Mouse (Mus musculus) embryonic fibroblast, embryonic 13.5 days (primary cell): ENCODE measurements around the gene Tbata. TPM values are rescaled to one million over a fixed set of nuclear protein-coding genes. Genes with fewer than 3 reads are reported as not detected.

ENCODE experiments used
- H3K27ac ChIP-seq: 2 replicates; pipeline ENCODE4 v1.5.1; 2012; ENCODE audit warnings: low read length, control low read depth, inconsistent platforms; ENCODE audit not compliant: insufficient read depth
- H3K4me1 ChIP-seq: 2 replicates; pipeline ENCODE4 v1.6.1; 2011; ENCODE audit warnings: low read length; ENCODE audit not compliant: control insufficient read depth, insufficient read depth
- H3K4me3 ChIP-seq: 2 replicates; pipeline ENCODE4 v1.5.1; 2011; ENCODE audit warnings: mild to moderate bottlenecking, control low read depth, low read length; ENCODE audit not compliant: insufficient read depth
- CTCF ChIP-seq: IDR thresholded peaks from 2 replicates; pipeline ENCODE4 v1.5.1; 2011; ENCODE audit warnings: mild to moderate bottlenecking, control low read depth, low read length, moderate library complexity, borderline replicate concordance; ENCODE audit not compliant: insufficient read depth
- POLR2A ChIP-seq: IDR thresholded peaks from 2 replicates; pipeline ENCODE4 v1.6.1; 2011; ENCODE audit warnings: low read depth, mild to moderate bottlenecking, control low read depth, low read length, moderate library complexity
- polyA plus RNA-seq: library from polyadenylated mRNA; stranded (reverse); fragments of >200 nt; gene quantifications from 2 replicates; pipeline ENCODE4 v1.2.4, GENCODE M21; 2011; ENCODE audit warnings: low read depth; ENCODE audit not compliant: missing spikeins, insufficient read length

Gene Tbata
- polyA plus RNA-seq, 1 experiment, result not detected

- TF ChIP-seq POLR2A (no peak), CTCF (no peak)
- H3K27ac ChIP-seq, result no peak overlapping the region
Measured at GRCm38 (mm10) chr10:61179927-61180326, 8.2 kb downstream of the Tbata start.

DNA sequence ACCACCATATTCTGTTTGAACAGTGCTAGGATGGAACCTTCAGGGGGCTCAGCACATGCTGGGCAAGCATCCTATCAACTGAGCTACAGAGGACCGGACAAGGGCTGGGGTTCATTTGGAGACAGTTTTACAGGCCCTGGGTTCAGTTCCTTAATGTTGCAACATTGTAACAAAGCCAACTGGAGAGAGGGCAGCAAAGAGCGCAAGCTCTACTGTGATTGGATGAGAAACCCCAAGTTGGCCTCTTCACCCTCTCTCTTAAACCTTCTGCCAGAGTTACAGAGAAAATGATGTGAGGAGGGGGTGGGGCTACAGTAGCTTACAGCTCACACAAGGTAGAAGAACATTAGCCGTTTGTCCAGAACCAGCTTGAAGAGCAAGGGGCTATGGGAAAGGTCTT, 15.2 kb downstream of the Tbata start:
- Histone ChIP-seq H3K27ac (no peak overlapping the region), H3K4me1 (no peaks in the 10 kb centered on the region), H3K4me3 (no peak overlapping the region)
- TF ChIP-seq CTCF (no peak), POLR2A (no peak)

More at GRCm38 (mm10) chr10:61179927-61180326, 8.2 kb downstream of the Tbata start:
- H3K4me3 ChIP-seq, result no peak overlapping the region
- no peaks in the 10 kb centered on the region for H3K4me1 ChIP-seq

GRCm38 (mm10) chr10:61188010-61188409, 16.3 kb downstream of the Tbata start:
- Histone ChIP-seq H3K4me3 (no peak overlapping the region), H3K27ac (no peak overlapping the region), H3K4me1 (no peaks in the 10 kb centered on the region)
- TF ChIP-seq POLR2A, result no peak
- TF ChIP-seq CTCF, result no peak

DNA sequence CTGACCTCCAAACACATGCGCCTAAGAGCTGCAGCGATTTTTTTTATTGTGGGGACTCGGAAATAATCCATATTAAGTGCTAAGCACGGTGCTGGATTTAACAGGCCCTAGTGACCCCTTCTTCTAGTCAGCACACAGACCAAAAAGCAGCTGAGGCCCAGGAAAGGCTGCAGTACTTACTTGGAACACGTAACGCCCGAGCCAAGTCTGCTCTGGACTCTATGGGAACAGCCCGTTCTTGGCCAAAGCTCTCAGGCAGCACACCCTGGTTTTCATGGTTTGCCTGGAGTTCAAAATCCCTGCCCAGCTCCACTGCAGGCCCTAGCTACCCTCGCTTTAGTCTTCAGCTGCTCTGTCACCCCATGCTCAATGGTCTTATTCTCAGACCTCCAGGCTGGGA, 22.9 kb downstream of the Tbata start:
- no peak overlapping the region for H3K4me3 ChIP-seq
- no peak overlapping the region for H3K27ac ChIP-seq
- H3K4me1 ChIP-seq, result no peaks in the 10 kb centered on the region
- TF ChIP-seq CTCF, result no peak
- no peak for TF ChIP-seq POLR2A

DNA sequence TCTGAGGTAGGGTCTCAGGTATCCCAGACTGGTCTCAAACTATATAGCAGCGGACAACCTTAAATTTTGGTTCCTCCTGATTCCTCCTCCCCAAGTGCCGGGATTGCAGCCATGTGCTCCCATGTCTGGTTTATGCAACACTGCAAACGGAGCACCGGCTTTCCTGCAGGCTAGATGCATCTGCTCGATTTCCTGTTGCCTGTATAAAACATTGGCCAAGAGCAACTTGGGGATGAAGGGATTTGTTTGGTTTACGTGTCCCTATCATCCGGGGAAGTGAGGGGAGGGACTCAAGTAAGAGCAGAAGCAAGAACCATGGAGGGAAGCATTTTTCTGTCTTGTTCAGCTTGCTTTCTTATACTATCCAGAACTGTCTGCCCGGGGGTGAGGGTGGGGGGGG, 23.5 kb downstream of the Tbata start:
- TF ChIP-seq CTCF, result no peak
- TF ChIP-seq POLR2A, result no peak
- H3K4me1 ChIP-seq, result no peaks in the 10 kb centered on the region
- no peak overlapping the region for H3K27ac ChIP-seq
- H3K4me3 ChIP-seq, result no peak overlapping the region

GRCm38 (mm10) chr10:61195718-61196291, 24.1 kb downstream of the Tbata start:
- H3K4me1 ChIP-seq, result no peaks in the 10 kb centered on the region
- no peak overlapping the region for H3K4me3 ChIP-seq
- no peak for TF ChIP-seq POLR2A
- no peak for TF ChIP-seq CTCF
- no peak overlapping the region for H3K27ac ChIP-seq

DNA sequence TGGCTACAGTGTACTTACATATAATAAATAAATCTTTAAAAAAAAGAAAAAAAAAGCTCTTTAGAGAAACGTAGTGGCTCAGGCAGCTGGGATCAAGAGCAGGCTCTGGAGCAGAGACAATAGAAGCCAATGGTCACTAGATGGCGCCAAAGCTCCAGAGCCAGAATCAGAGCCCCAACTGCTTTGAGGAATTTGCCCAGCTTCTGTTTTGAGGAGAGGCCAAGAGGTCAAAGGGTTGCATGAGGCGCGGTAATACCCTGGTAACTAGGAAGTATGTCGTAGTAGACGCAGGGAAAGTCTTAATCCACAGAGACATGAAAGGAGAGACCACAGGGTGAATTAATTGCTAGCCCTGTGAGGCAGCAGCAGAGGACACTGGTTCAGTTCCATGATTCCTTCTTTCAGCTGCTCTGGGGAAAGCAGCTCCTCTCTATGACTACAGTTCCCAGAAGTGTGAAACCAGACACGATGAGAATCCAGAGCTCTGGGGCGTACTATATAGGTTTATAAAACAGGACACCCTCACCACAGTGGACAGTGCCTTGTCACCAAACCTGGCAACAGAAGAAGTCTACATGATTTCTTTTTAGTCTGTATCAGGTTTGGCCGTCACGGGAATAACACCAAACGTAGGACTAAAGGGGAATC, 27.9 kb downstream of the Tbata start:
- no peaks in the 10 kb centered on the region for H3K4me1 ChIP-seq
- no peak overlapping the region for H3K4me3 ChIP-seq
- TF ChIP-seq POLR2A, result no peak
- peak; percentile 60; the same call in 1 of the 2 replicates for TF ChIP-seq CTCF
- no peak overlapping the region for H3K27ac ChIP-seq

GRCm38 (mm10) chr10:61200232-61200820, 28.6 kb downstream of the Tbata start:
- no peak overlapping the region for H3K27ac ChIP-seq
- H3K4me1 ChIP-seq, result no peaks in the 10 kb centered on the region
- H3K4me3 ChIP-seq, result no peak overlapping the region
- TF ChIP-seq CTCF (no peak), POLR2A (no peak)

- TF ChIP-seq POLR2A, result no peak
- H3K4me3 ChIP-seq, result no peak overlapping the region
- no peak overlapping the region for H3K27ac ChIP-seq
Measured at GRCm38 (mm10) chr10:61200998-61201397, 29.2 kb downstream of the Tbata start.

GRCm38 (mm10) chr10:61201596-61202318, 30.0 kb downstream of the Tbata start:
- no peak overlapping the region for H3K27ac ChIP-seq
- H3K4me1 ChIP-seq, result no peaks in the 10 kb centered on the region
- TF ChIP-seq CTCF, result no peak
- TF ChIP-seq POLR2A, result no peak
- H3K4me3 ChIP-seq, result no peak overlapping the region

More at GRCm38 (mm10) chr10:61200998-61201397, 29.2 kb downstream of the Tbata start:
- no peaks in the 10 kb centered on the region for H3K4me1 ChIP-seq
